8 mouse cellular contexts compared by ENCODE assay signal in genomic region chr17:33718944-33719725, GRCm38 (mm10). TPM values are rescaled to one million over a fixed set of nuclear protein-coding genes. Genes with fewer than 3 reads are reported as not detected.
DNase-seq lines count a peak whose midpoint lies in the region; ATAC-seq lines count a peak whose summit lies in the region.

No protein-coding gene starts in this region.

- peaks cover 4% of the 10 kb centered on the region for H3K4me1 ChIP-seq in kidney, embryonic 14.5 days (ENCODE audit: control insufficient read depth, insufficient read depth, low read length)
- peaks cover 6% of the 10 kb centered on the region for H3K4me1 ChIP-seq in embryonic facial prominence, embryonic 10.5 days
- peaks cover 12% of the 10 kb centered on the region for H3K4me1 ChIP-seq in hindbrain, embryonic 13.5 days (replicated peaks)
- peaks cover 4% of the 10 kb centered on the region; the same call in 1 of the 2 replicates for H3K4me1 ChIP-seq in midbrain, embryonic 15.5 days

- H3K9ac ChIP-seq in kidney, embryonic 14.5 days (ENCODE audit: low read depth, low read length) = no peak overlapping the region
- peak overlapping the region; percentile 86; the same call in 1 of the 2 replicates for H3K9ac ChIP-seq in hindbrain, embryonic 13.5 days
- H3K9ac ChIP-seq in midbrain, embryonic 15.5 days = no peak overlapping the region

- DNase-seq in kidney, adult 11 months = no peak
- no peak for DNase-seq in embryonic facial prominence, embryonic 10.5 days (ENCODE audit: low spot score)
- DNase-seq in c-Kit-positive CD71-positive TER-119-positive erythroid progenitor cells, embryonic 14.5 days (ENCODE audit: low spot score) = no peak
- no peak for DNase-seq in thymus, postnatal 10 days (ENCODE audit: low spot score in 2 of 2)
- no peak for DNase-seq in spleen, postnatal 10 days (ENCODE audit: low spot score in 2 of 2)

- peak overlapping the region; percentile 27 for H3K4me2 ChIP-seq in kidney, embryonic 14.5 days (replicated peaks; ENCODE audit: low read depth, low read length)
- H3K4me2 ChIP-seq in hindbrain, embryonic 13.5 days = peak overlapping the region; percentile 75
- H3K4me2 ChIP-seq in midbrain, embryonic 15.5 days = peak overlapping the region; percentile 68

- H3K36me3 ChIP-seq in kidney, embryonic 14.5 days (ENCODE audit: control insufficient read depth, insufficient read depth, low read length) = no peaks in the 10 kb centered on the region
- no peaks in the 10 kb centered on the region for H3K36me3 ChIP-seq in embryonic facial prominence, embryonic 10.5 days (replicated peaks)
- H3K36me3 ChIP-seq in hindbrain, embryonic 13.5 days = 0 out of 2 replicates have a peak, but pooled peaks cover 3% of the 10 kb centered on the region
- no peaks in the 10 kb centered on the region for H3K36me3 ChIP-seq in midbrain, embryonic 15.5 days (replicated peaks)

- H3K9me3 ChIP-seq in kidney, embryonic 14.5 days (ENCODE audit: control insufficient read depth, low read length) = no peaks in the 10 kb centered on the region
- H3K9me3 ChIP-seq in embryonic facial prominence, embryonic 10.5 days = no peaks in the 10 kb centered on the region
- no peaks in the 10 kb centered on the region for H3K9me3 ChIP-seq in hindbrain, embryonic 13.5 days
- no peaks in the 10 kb centered on the region for H3K9me3 ChIP-seq in midbrain, embryonic 15.5 days

- ATAC-seq in kidney, embryonic 14.5 days (ENCODE audit: low FRiP score, low TSS enrichment) = no peak; the same call in 1 of the 2 replicates
- ATAC-seq in hindbrain, embryonic 13.5 days (ENCODE audit: low FRiP score) = peak; percentile 33
- peak; percentile 46 for ATAC-seq in midbrain, embryonic 15.5 days (replicated peaks)

- H3K27ac ChIP-seq in kidney, embryonic 14.5 days (ENCODE audit: low read depth, low read length) = no peak overlapping the region
- peak overlapping the region; percentile 84 for H3K27ac ChIP-seq in embryonic facial prominence, embryonic 10.5 days (replicated peaks)
- no peak overlapping the region for H3K27ac ChIP-seq in hindbrain, embryonic 13.5 days
- H3K27ac ChIP-seq in midbrain, embryonic 15.5 days = no peak overlapping the region

- H3K27me3 ChIP-seq in kidney, embryonic 14.5 days (ENCODE audit: control insufficient read depth, insufficient read depth, low read length) = no peaks in the 10 kb centered on the region
- H3K27me3 ChIP-seq in embryonic facial prominence, embryonic 10.5 days (replicated peaks; ENCODE audit: low read depth, poor library complexity, severe bottlenecking) = no peaks in the 10 kb centered on the region
- H3K27me3 ChIP-seq in hindbrain, embryonic 13.5 days = peaks cover 3% of the 10 kb centered on the region; the same call in 1 of the 2 replicates
- no peaks in the 10 kb centered on the region for H3K27me3 ChIP-seq in midbrain, embryonic 15.5 days (replicated peaks)

- peak overlapping the region; percentile 82 for H3K4me3 ChIP-seq in kidney, embryonic 14.5 days (ENCODE audit: low read length)
- peak overlapping the region; percentile 83 for H3K4me3 ChIP-seq in embryonic facial prominence, embryonic 10.5 days
- peak overlapping the region; percentile 81 for H3K4me3 ChIP-seq in hindbrain, embryonic 13.5 days
- H3K4me3 ChIP-seq in midbrain, embryonic 15.5 days = peak overlapping the region; percentile 75

- WGBS in kidney, embryonic 14.5 days = 48% methylated on average over 10 of the region's 10 CpGs
- 49% methylated on average over 10 of the region's 10 CpGs for WGBS in embryonic facial prominence, embryonic 10.5 days
- 50% methylated on average over 10 of the region's 10 CpGs for WGBS in hindbrain, embryonic 13.5 days
- WGBS in midbrain, embryonic 15.5 days = 47% methylated on average over 10 of the region's 10 CpGs

RNA-seq across cellular contexts. Expression of gene March2, which starts 0.7 kb away (rescaled TPM):
- 31.2 and 46.1 TPM in 2 replicates for polyA plus RNA-seq in kidney, embryonic 14.5 days (2014; fragmentation: Nextera tagmentation; extraction: Ambion mirVana)
- polyA plus RNA-seq in embryonic facial prominence, embryonic 10.5 days (2016; fragmentation: Nextera tagmentation; extraction: Ambion mirVana) = 28.0 and 28.5 TPM in 2 replicates
- 68.4 and 69.1 TPM in 2 replicates for polyA plus RNA-seq in hindbrain, embryonic 13.5 days (2015; fragmentation: Nextera tagmentation; extraction: Ambion mirVana)
- 71.2 and 79.2 TPM in 2 replicates for polyA plus RNA-seq in midbrain, embryonic 15.5 days (2015; fragmentation: Nextera tagmentation; extraction: Ambion mirVana)

RNA-seq across cellular contexts. Expression of gene Hnrnpm, which starts 32.5 kb away (rescaled TPM):
- 375 and 422 TPM in 2 replicates for polyA plus RNA-seq in kidney, embryonic 14.5 days (2014; fragmentation: Nextera tagmentation; extraction: Ambion mirVana)
- polyA plus RNA-seq in embryonic facial prominence, embryonic 10.5 days (2016; fragmentation: Nextera tagmentation; extraction: Ambion mirVana) = 567 and 569 TPM in 2 replicates
- 241 and 245 TPM in 2 replicates for polyA plus RNA-seq in hindbrain, embryonic 13.5 days (2015; fragmentation: Nextera tagmentation; extraction: Ambion mirVana)
- polyA plus RNA-seq in midbrain, embryonic 15.5 days (2015; fragmentation: Nextera tagmentation; extraction: Ambion mirVana) = 197 and 208 TPM in 2 replicates

RNA-seq across cellular contexts. Expression of gene Rab11b, which starts 41.2 kb away (rescaled TPM):
- 217 and 269 TPM in 2 replicates for polyA plus RNA-seq in kidney, embryonic 14.5 days (2014; fragmentation: Nextera tagmentation; extraction: Ambion mirVana)
- polyA plus RNA-seq in embryonic facial prominence, embryonic 10.5 days (2016; fragmentation: Nextera tagmentation; extraction: Ambion mirVana) = 342 and 347 TPM in 2 replicates
- polyA plus RNA-seq in hindbrain, embryonic 13.5 days (2015; fragmentation: Nextera tagmentation; extraction: Ambion mirVana) = 494 and 549 TPM in 2 replicates
- polyA plus RNA-seq in midbrain, embryonic 15.5 days (2015; fragmentation: Nextera tagmentation; extraction: Ambion mirVana) = 630 and 639 TPM in 2 replicates
